Mouse (Mus musculus) kidney, adult 8-10 months (tissue): Measurements from ENCODE around the gene Spns2.
A peak's percentile ranks its signal among the peaks of the same experiment; 100 is the strongest.

Source experiments
- DNase-seq, 2 experiments: peaks; one replicate each; pipeline ENCODE4 v3.0.0; 2022

The Spns2 gene

DNA sequence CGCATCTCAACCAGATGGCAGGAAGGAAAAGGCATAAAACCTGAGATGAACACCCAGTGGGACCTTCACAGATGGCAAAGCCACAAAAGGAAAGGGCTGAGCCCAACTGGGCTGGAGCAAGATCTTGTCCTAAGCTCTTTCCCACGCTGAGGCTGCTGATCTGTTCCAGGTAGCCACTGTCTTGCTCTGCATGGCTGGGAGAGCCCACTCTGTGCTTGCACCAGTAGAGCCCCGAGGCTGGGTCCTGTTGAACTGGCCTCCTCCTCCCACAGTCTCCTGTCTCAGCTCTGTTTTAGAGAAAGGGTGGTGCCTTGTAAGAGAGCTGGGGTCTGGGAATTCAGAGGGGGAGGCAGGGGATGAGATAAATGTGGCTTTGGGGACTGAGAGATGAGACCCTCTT is 82.6 kb downstream of the Spns2 start:
- no peak for DNase-seq

DNA sequence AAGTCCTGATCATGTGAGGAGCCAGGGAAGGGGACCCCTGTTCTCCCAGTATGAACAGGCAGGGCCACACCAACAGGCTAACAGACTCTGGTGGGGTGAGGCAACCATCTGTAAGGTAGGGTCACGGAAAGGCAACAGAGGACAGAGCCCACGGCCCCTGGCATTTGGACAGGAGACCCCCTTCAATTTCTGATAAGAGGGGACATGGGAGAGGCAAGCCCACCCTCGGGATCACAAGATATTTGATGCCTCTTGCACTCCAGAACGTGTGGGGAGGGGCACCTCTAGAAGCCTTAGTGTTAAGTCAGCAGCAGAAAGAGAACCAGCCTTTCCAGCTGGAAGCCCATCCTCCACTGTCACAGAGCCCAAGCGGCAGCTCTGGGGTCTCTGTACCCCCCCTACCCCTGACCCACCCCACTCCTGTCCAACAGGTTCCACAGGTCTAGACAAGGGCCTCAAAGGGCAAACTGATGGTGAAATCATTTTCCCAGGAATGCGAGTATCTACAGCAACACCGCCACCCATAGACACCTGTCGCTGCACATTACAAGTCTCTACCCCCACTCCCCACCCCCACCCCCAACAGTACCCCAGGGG is 83.5 kb downstream of the Spns2 start:
- DNase-seq = no peak

DNA sequence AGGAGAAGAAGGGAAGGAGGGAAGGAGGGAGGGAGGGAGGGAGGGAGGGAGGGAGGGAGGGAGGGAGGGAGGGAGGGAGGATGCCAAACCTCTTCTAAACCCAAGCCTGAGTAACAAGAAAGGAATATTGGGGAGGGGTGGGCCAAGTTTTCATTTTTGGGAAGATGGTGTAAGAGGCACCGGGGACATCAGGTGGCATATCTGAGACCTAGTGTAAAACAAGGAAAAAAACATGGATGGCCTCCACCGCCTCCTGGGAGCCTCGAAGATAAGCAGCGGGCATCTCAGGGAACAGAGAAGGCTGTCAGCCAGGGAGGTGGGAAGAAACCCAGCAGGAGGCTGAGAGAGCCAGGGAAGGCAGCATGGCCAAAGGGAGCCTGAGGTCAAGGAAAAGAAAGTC is 84.2 kb downstream of the Spns2 start:
- DNase-seq = no peak

DNA sequence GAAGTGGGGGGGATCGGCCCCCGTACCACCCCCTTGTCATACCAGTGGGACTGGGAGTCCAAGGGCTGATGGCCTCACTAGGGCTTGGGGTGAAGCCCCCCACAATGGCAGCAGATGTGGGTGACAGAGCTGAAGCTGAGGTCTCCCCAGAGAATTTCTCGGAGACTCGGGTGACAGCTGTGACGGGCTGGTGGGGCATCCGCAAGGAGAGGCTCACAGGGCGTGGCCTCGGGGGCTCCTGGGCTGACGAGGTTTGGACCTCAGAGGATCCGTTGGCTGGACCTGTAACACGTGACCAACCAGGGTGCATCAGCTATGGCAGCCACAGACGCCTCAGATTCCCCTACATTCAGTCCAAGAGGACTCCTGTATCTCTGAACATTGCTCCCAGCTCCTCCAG is 86.7 kb downstream of the Spns2 start:
- DNase-seq = no peak

DNA sequence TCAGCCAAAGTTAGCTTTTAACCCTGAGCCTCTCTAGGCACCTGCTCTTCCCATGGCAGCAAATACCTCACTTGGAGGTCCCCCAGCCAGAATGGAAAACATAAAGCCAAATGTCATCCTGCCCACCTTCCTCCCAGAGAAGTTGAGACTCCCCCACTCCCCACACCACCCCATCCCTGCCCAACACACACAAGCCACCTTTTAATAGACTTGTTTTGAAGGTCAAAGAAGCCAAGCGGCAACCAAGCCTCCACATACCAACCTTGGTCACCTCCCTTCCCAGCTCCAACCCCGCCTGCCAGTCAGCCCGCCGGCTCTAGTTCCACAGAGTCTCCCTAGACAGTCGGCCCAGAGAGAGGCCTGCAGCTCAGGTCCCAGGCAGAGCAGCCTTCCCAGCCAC is 87.7 kb downstream of the Spns2 start:
- peak; percentile 64 to 71 for DNase-seq
